Mouse (Mus musculus): Measurements from ENCODE around the gene Il1r2.

The Il1r2 gene

GRCm38 (mm10) chr1:40128481-40128880 lies 54.6 kb downstream of the Il1r2 start:
- DNase-seq (ENCODE audit: low read depth in 1 of 2, low spot score in 2 of 2) = no peak

GRCm38 (mm10) chr1:40129321-40129720 lies 55.4 kb downstream of the Il1r2 start:
- no peak for DNase-seq (ENCODE audit: low read depth in 1 of 2, low spot score in 2 of 2)

- DNase-seq (ENCODE audit: low read depth in 1 of 2, low spot score in 2 of 2) = no peak
These were observed 57.8 kb downstream of the Il1r2 start for GRCm38 (mm10) chr1:40131631-40132030.

GRCm38 (mm10) chr1:40132721-40133120 lies 58.8 kb downstream of the Il1r2 start:
- DNase-seq (ENCODE audit: low read depth in 1 of 2, low spot score in 2 of 2) = no peak

GRCm38 (mm10) chr1:40133567-40133966 lies 59.7 kb downstream of the Il1r2 start:
- no peak for DNase-seq (ENCODE audit: low read depth in 1 of 2, low spot score in 2 of 2)

GRCm38 (mm10) chr1:40139798-40140532 lies 66.1 kb downstream of the Il1r2 start:
- DNase-seq (ENCODE audit: low read depth in 1 of 2, low spot score in 2 of 2) = no peak

GRCm38 (mm10) chr1:40156096-40156495 lies 82.2 kb downstream of the Il1r2 start:
- DNase-seq (ENCODE audit: low read depth in 1 of 2, low spot score in 2 of 2) = no peak

GRCm38 (mm10) chr1:40163329-40163917 lies 89.5 kb downstream of the Il1r2 start:
- DNase-seq (ENCODE audit: low read depth in 1 of 2, low spot score in 2 of 2) = no peak

GRCm38 (mm10) chr1:40164331-40164730 lies 90.5 kb downstream of the Il1r2 start:
- DNase-seq (ENCODE audit: low read depth in 1 of 2, low spot score in 2 of 2) = no peak

- no peak for DNase-seq (ENCODE audit: low read depth in 1 of 2, low spot score in 2 of 2)
These were observed 93.7 kb downstream of the Il1r2 start for GRCm38 (mm10) chr1:40167585-40167984.

DNA sequence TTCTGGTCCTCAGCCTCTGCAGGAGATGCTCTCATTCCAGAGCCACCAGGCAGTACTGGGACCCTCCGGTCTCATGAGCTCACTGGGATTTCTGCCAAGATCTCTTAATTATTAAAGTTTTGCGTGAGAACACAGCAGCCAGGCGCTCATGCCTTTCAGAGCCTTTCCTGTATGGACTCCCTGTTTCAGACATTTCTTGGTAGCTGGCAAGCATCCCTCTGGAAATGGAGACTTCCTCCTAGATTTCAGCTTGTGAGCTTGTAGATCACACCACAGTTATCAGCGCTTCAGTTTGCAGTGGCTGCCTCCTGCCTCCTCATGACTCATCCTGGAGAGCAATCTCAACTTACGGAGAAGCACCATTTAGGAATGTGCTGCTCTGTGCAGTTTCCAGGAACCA lies 98.0 kb downstream of the Il1r2 start:
- no peak for DNase-seq (ENCODE audit: low read depth in 1 of 2, low spot score in 2 of 2)

DNA sequence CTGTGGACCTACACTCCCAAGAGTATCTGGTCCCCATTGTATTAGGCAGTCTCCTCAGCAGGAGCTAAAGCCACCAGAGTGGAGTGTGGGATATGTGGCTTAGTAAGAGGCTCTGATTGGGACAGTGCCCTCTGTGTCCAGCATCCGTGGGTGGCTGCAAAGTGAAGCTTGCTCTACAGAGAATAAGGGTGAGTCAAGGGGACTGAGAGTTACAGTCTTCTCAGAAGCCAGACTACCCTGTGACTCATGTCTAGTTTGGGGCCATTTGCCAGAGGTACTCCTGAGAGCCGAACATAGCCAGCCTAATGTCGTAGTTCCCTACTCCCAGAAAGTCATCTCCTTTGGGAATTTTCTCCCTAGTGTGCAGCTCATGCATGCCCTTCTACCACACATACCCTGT lies 100.3 kb downstream of the Il1r2 start:
- no peak for DNase-seq (ENCODE audit: low read depth in 1 of 2, low spot score in 2 of 2)
